Mouse (Mus musculus) gastrocnemius, adult 2 months (tissue): ENCODE results near the gene Ak1. TPM values are rescaled to one million over a fixed set of nuclear protein-coding genes. Genes with fewer than 3 reads are reported as not detected.

Experiments used
- DNase-seq: peaks from one replicate; pipeline ENCODE4 v3.0.0; 2022
- H3K27ac ChIP-seq: fragments of 200-600 bp; 2 replicates; pipeline ENCODE4 v1.8.1; 2022; ENCODE audit warnings: mild to moderate bottlenecking
- H3K4me3 ChIP-seq: fragments of 200-600 bp; 2 replicates; pipeline ENCODE4 v1.8.1; 2022; ENCODE audit warnings: mild to moderate bottlenecking, moderate library complexity
- CTCF ChIP-seq: fragments of 200-600 bp; IDR thresholded peaks from 2 replicates; pipeline ENCODE4 v1.8.1; 2022; ENCODE audit warnings: antibody characterized with exemption, mild to moderate bottlenecking, moderate library complexity
- intact Hi-C: fragments of 180-260 bp; cut with DNase I; formaldehyde crosslinking; loops from one replicate; pipeline ENCODE4 v1.15.1; 2025
- total RNA-seq, 2 experiments: library from RNA; stranded (reverse); gene quantifications; 2 replicates each; pipeline ENCODE4 v1.2.3; 2021

Ak1 gene
- total RNA-seq, 2 experiments from 2014 or later = 1,555 to 1,869 TPM

DNA sequence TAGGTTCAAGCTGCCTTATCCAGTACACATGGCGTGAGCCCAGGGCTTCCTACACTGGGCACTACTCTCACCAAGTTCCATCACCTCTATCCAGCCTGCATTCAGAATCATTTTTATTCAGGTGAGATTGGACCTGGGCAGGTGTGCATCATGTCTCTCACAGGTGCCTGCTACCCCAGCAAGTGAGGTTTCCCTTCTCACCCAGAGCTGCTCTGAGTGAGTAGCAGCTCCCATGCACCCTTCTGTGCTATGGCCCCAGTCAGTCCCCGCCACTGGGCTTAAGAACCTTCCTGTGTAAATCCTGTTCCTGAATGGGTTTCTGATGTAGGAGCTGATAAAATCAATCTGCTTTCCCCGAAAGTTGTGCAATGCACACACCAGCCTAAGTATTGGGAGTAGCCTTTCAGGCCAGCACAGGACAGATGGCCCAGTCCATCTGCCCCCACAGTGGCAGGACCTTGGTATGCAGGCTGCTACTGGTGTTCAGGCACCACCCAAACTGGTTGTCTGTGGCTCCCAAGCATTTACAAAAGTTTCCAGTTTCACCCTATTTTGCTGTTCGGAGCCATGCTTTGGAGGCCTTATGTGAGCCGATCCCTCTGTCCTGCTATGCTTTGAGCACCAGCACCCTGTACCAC, 2.7 kb downstream of the Ak1 start:
- no peak for TF ChIP-seq CTCF
- DNase-seq = no peak
- peak overlapping the region; percentile 86 for H3K4me3 ChIP-seq
- peak overlapping the region; percentile 97 for H3K27ac ChIP-seq
- intact Hi-C loops = no loop called here

DNA sequence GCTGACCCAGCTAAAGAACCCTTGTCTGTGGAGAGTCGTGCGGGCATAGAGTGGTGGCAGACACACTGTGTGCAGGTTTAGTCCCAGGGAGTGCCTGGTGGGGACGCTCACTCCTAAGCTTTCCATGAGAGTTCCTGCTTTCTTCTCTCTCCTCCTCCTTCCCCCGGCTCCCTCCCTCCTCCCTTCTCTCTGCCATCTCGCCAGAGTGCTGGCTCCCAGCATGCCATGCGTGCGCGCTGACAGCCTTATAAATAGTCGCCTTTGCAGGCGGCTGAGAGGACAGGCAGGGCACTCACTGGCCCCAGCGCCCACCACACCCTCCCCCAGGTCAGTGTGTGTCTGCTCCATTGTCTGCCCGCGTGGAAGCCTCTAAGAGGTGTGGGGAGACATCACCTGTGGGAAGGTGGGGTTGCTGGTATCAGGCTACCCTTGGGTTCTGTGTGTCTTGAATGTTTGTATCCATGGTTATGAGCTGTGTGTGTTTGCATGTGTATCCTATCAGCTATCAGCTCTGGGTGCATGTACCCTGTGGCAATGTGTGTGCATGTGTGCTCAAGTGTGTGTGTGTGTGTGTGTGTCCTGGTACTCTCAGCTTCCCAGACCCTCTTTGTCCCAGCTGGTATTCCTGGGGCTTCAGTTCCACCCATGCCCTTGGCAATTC, 3.8 kb downstream of the Ak1 start:
- peak overlapping the region; percentile 97 for H3K27ac ChIP-seq
- intact Hi-C loops = no loop called here
- peak overlapping the region; percentile 86 for H3K4me3 ChIP-seq
- TF ChIP-seq CTCF = peak; percentile 51
- DNase-seq = peak; percentile 92

DNA sequence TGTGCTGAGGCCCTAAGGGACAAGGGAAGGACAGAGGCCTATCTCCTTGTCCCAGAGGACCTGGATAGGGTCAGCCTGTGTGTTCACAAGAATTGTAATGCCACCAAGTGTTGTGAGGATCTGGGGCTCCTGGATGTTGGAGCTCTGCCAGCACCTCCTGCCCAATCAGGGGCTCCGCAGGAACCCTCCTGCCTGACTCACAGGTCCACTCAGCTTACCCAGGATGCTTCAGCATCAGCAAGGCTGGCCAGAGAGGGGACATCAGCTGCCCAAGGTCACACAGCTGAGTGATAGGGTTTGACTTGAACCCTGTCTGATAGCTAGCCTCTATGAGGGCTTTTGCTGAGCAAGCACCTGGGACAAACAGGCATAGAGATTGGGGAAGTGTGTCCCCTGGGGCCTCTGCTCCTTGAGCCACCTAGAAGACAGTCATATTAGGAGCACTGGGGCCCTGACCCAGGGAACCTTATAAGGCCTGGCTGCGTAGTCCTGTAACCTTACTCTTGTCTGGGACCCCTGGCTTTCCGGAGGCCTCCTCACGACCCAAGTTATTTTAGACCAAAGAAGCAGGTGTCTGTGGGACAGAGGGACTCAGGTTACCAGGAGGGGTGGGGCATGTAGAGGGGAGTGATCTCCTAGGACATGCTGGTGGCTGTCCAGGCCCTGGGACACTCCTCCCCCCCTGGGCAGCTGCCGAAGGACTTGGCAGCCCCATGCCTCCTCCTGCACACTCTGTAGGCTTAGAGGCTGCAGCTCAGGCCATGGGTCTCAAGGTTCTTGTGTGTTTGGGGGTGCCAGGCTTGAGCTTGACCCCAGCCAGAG, 4.5 kb downstream of the Ak1 start:
- Histone ChIP-seq H3K27ac (peak overlapping the region; percentile 97), H3K4me3 (peak overlapping the region; percentile 86)
- intact Hi-C loops = no loop called here
- no peak for TF ChIP-seq CTCF
- peak; percentile 93 for DNase-seq

DNA sequence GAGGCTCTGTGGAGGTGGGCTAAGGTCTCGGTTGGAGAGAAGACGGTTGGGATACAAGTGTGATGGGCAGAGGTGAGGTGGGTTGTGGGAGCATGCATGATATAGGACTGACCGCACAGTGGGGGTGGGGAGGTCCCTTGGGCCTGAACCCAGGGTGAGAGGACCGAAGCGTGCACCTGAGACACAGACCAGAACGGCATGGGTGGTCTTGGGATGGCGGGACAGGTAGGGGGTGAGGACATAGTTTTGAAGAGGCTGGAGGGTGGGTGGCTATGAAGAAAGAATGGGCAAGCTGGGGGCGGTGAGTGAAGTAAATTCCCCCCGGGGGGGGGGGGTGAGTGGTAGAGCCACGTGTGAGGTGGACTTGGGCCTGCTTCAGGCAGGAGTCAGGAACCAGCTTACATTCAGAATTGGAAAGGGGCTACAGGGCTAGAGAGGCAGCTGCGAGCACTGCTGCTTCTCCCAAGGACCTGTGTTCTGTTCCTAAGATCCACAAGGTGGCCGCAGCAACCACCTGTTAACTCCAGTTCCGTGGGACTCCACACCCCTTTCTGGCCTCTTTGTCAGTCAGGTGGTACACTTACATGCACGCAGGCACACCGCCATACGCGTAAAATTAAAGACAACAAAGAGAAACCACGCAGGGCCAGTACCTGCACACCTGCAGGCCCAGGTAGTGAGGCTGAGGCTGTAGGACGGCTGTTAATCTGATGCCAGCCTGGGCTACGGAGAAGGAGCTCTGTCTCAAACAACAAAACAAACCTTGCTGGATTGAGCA, 5.9 kb downstream of the Ak1 start:
- no peak for TF ChIP-seq CTCF
- Histone ChIP-seq H3K27ac (peak overlapping the region; percentile 97), H3K4me3 (peak overlapping the region; percentile 86)
- intact Hi-C loops = no loop called here
- DNase-seq = peak; percentile 63

DNA sequence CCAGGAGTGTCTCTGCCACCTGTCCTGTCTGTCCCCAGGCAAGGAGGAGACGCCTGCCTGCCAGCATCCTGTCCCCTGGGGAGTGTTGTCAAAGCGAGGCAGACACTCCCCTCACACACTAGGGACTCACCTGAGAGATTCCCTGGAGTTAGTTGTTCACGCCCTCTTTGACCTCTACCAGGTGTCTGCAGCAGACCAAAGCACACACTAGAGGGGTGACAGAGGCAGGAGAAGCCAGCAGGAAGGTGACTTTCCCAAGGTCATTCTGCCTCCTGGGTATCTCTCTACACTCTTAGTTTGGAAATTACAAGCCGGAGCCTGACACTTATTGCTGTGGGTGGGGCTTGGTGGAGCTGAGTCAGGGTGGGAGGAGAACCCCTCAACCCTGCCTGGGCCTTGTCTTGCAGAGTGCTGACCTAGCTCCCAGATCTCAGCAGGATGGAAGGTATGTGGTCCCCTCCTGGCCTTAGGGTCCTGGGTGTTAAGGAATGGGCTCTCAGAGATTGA, 6.5 kb downstream of the Ak1 start:
- peak overlapping the region; percentile 86 for H3K4me3 ChIP-seq
- peak overlapping the region; percentile 97 for H3K27ac ChIP-seq
- intact Hi-C loops = no loop called here
- DNase-seq = peak; percentile 65
- TF ChIP-seq CTCF = no peak

DNA sequence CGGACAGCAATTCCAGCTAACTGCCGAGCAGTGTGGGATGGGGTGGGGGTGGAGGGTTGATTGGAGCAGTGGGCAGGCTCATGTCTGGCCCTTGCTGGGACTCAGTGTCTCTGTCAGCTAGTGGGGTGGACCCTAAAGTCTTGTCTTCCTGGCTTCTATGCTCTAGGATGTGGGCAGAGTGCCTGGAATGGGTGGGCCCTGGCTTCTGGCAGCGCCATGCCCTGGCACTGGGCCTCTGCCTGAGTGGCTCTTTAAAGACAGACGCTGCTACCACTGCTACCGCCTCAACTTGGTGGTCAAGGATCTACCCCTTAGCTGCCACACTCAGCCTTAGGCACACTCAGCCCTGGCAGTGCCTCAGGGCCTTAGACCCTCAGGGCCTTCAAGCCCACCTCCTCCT, 7.2 kb downstream of the Ak1 start:
- Histone ChIP-seq H3K4me3 (peak overlapping the region; percentile 86), H3K27ac (peak overlapping the region; percentile 97)
- intact Hi-C loops = no loop called here
- peak; percentile 92 for DNase-seq
- no peak for TF ChIP-seq CTCF

DNA sequence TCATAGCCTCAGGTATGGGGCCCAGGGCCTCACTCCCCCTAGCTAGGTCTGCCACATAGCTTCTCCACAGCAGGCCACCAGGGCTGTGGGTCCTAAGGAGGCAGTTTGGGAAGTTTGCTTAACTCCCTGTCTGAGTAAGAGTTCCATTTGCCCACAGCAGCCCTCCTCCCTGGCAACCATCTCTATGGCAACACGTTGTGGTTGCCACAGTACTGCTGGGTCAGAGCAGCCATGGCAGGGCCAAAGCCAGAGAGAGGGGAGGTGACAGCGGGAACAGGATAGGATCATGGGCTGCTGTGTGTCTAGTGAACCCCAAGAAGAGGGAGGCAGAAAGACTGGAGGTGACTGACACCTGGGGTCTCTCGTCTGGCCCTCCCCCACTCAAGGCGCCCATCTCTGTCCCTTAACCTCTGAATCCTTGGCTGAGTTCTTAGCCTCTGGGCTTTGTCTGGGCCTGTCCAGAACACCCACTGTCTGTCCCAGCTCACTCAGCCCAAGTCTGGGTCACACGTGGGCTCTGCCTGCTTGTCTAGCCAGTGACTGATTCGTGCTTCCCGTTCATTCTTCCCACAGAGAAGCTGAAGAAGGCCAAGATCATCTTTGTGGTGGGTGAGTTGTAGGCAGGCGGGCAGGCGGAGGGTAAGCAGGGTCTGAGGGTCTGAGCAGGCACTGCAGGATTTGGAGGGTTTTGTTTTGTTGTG, 7.9 kb downstream of the Ak1 start:
- H3K4me3 ChIP-seq = peak overlapping the region; percentile 86
- DNase-seq = peak; percentile 66
- TF ChIP-seq CTCF = no peak
- intact Hi-C loops = no loop called here
- peak overlapping the region; percentile 97 for H3K27ac ChIP-seq

DNA sequence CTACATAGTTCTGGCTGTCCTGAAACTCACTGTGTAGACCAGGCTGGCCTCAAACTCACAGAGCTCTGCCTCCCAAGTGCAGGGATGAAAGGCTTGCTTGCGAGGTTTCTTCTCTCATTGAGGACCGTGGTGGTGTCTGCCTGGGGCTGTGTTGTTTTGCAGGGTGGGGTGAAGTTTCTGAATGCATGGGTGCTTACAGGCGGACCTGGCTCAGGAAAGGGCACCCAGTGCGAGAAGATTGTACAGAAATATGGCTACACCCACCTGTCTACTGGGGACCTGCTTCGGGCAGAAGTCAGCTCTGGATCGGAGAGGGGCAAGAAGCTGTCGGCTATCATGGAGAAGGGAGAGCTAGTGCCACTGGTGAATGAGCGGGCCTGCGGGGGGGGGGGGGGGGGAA, 8.5 kb downstream of the Ak1 start:
- Histone ChIP-seq H3K4me3 (peak overlapping the region; percentile 86), H3K27ac (peak overlapping the region; percentile 97)
- intact Hi-C loops = loop anchor here (5.0 kb wide), 1 partner anchor 42 kb away; no protein-coding TSS in a partner anchor
- peak; percentile 15 for DNase-seq
- no peak for TF ChIP-seq CTCF

DNA sequence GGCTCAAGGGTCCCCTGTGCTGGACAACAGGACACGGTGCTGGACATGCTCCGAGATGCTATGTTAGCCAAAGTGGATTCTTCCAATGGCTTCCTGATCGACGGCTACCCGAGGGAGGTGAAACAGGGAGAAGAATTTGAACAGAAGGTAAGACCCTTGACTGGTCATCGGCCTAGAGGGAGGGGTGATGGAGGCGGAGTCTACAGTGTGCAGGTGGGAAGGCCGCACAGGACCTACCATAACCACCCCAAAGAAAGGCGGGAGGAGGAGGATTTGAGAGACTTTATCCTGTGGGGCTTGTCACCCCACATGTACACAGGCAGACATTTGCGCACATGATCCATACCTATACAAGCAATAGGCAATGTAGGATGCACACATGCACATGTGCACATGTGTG, 9.5 kb downstream of the Ak1 start:
- Histone ChIP-seq H3K27ac (peak overlapping the region; percentile 97), H3K4me3 (peak overlapping the region; percentile 86)
- DNase-seq = peak; percentile 30
- no peak for TF ChIP-seq CTCF
- intact Hi-C loops = loop anchor here (1.0 to 5.0 kb wide), 2 partner anchors 41 to 58 kb away; no protein-coding TSS in a partner anchor

DNA sequence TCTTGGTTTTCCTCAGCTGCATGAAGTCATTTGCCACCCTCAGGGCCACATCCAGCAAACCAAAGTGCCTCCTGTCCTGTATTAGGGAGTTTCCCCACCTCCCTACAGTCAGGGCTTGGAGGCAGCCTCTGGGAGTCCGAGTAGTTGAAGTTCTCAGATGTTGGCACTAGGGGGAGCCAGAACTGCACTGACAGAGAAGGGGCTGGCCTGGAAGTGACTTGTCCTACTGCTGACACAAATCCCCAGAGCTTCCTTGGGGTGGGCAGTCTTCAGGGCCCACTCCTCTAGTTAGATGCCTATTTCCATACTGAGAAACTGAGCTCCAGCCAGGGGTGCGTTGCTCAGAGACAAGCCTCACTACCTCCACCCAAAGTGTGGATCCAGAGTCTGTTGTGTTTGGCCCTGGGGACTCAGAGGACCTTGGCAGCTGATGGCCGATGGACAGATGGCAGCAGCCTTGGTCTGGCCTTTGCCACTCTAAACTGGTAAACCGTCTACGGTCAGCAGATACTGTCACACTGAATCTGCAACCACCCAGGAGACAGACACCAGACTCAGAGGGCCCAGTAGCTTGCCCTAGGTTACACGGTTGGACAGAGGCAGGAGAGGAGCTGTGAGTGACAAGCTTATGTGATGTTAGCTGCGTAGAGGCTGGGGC, 10.3 kb downstream of the Ak1 start:
- peak overlapping the region; percentile 86 for H3K4me3 ChIP-seq

DNA sequence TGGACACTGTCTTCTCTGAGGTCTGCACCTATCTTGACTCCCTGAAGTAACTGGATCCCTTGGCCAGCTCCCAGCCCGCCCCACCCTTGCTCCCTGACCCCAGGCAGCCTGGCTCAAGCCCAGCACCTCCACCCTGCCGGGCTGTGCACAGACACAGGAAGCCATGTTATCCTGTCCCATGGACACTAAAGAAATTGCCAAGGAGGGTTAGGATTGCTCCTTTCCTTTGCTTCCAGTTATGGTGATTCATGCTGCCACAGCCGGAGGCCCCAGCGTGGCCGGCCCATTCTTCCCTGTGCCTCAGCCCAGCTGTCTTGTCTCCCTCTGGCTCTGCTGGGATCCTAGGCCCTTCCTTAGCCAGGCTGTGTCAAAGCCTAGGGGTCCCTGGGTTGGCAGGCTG, 12.1 kb downstream of the Ak1 start:
- DNase-seq = peak; percentile 86
- peak overlapping the region; percentile 86 for H3K4me3 ChIP-seq
- TF ChIP-seq CTCF = no peak
- peak overlapping the region; percentile 97 for H3K27ac ChIP-seq
- intact Hi-C loops = loop anchor here (5.0 kb wide), 1 partner anchor 39 kb away; no protein-coding TSS in a partner anchor

More for the DNA sequence above, 10.3 kb downstream of the Ak1 start:
- H3K27ac ChIP-seq = peak overlapping the region; percentile 97
- TF ChIP-seq CTCF = peak; percentile 97
- DNase-seq = peak; percentile 87
- intact Hi-C loops = loop anchor here (1.0 to 5.0 kb wide), 2 partner anchors 40 to 57 kb away; no protein-coding TSS in a partner anchor
